Mouse (Mus musculus) G1E (cell line): ENCODE measurements at regions not wholly inside any gene's neighbourhood (a gene's known extent, or its start where the extent isn't known, plus 50 kb on each side); places are given as distances from the start of the nearest gene placed in this dataset.

ENCODE experiments used
- CTCF ChIP-seq: IDR thresholded peaks from 2 replicates; pipeline ENCODE4 v1.5.1; 2012; ENCODE audit warnings: low read depth, low read length, inconsistent platforms, mixed read lengths
- GATA1 ChIP-seq: IDR thresholded peaks from 2 replicates; pipeline ENCODE4 v1.6.1; 2012; ENCODE audit warnings: borderline replicate concordance, low read length, inconsistent platforms, mixed read lengths
- POLR2AphosphoS5 ChIP-seq: IDR thresholded peaks from 2 replicates; pipeline ENCODE4 v1.6.1; 2012; ENCODE audit warnings: low read depth, low read length, inconsistent platforms; ENCODE audit not compliant: insufficient replicate concordance
- TAL1 ChIP-seq: conservative IDR thresholded peaks from 2 replicates; pipeline ENCODE4 v1.6.1; 2012; ENCODE audit warnings: low read depth, low read length, inconsistent platforms, mixed read lengths

- TF ChIP-seq CTCF (no peak), GATA1 (no peak), POLR2AphosphoS5 (no peak), TAL1 (no peak)
These were observed 261.0 kb upstream of the Mctp2 start for GRCm38 (mm10) chr7:72567378-72567777.
